Mouse (Mus musculus) c-Kit-negative CD71-positive TER-119-positive erythroid progenitor cells, embryonic 14.5 days (primary cell): ENCODE results near the gene Arpc3.
"Not testable (repeated sequence)": the region's sequence is repeated elsewhere in the genome, so short reads cannot be mapped to it uniquely, and the experiment has no call there.

Source experiments
- DNase-seq: peaks from one replicate; pipeline ENCODE4 v3.0.0-alpha.2; 2013; ENCODE audit warnings: low read depth, low spot score

Arpc3 gene

DNA sequence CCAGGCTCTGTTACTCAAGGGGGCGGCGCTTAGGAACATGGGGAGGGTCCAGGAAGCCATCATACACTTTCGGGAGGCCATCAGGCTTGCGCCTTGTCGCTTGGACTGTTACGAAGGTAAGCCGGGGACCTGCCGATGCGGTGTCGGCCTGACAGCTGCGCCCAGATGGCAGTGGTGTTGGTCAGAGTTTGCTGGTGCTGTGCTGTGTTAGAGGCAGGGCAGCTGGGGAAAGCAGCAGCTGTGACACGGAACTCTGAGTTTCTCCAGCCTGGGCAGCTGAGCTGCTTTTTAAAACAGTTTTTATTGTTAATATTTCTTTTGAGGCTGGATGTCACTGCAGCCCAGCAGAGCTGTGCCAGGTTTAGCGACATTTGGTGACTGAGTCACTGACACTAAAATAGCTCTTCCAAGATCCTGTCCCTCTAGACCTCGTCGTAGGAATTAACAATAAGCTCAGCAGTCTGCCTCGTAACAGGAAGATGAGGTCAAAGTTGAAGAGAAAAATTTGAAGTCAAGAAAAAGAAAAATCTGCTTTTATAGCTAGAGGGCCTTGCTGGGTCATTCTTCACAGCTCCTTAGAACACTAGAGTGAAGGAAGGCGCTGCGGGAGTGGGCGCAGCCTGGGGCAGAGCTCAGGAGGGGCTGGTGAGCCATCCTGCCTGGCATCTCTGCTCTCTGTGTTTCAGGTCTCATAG, 47.9 kb downstream of the Arpc3 start:
- no peak for DNase-seq

DNA sequence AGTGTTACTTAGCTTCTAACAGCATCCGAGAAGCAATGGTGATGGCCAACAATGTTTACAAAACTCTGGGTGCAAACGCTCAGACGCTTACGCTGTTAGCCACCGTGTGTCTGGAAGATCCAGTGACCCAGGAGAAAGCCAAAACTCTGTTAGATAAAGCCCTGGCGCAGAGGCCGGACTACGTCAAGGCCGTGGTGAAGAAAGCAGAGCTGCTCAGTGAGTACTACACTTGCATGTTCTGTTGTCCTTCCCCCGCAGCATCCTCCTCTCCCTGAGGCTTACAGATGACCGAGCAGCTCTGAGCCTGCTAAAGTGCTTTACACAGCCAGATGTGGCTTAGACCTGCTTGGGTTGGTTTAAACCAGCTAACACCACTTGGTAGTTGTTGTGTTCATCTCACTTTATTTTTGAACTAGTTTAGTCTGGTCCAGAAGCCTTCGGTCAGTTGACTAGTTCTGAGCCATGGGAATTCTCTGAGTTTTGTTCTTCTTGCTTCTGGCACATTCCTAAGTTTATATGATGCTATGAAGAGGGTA, 48.5 kb downstream of the Arpc3 start:
- DNase-seq = no peak

DNA sequence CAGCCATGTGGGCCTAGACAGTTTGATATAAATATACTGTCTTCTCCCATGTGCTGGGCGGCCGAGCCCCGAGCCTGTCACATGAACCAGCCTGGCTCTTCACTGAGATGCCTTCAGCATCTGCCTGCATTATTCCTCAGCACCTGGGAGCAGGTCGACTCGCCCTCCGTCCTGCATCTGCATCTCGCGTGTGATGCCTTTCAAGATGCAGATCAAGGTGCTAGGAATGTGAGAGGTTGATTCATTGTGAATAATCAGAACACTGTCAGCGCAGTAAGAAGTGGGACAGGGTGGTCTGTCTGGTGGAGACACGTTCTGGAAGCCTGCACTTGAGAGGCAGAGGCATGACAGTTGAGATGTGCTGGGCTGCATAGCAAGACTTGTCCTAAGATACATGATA, 52.8 kb downstream of the Arpc3 start:
- no peak for DNase-seq

DNA sequence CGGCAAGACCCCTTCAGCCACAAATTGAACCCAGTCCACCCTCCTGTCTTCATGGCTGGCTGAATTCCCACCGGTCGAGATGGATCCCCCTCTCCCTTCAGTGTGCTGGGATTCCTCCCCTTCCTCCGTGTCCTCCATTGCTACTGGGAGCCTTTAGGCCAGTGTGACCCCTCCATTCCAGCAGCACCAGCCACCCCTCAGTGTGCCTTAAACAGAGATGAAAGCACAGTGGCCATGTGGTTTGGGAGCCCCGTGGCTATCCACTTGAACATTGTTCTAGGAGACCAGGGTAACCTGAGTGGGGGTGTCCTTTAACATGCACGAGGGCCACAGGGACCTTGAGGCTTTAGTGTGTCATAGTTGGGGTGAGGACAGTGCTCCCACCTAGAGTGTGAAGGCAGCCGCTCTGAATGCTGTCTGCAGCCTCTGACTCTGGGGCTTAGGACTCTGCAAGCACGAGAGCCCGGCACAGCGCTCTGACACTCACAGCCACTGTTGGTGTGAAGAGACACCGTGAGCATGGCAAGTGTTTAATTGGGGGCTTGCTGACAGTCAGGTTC, 53.5 kb downstream of the Arpc3 start:
- no peak for DNase-seq

DNA sequence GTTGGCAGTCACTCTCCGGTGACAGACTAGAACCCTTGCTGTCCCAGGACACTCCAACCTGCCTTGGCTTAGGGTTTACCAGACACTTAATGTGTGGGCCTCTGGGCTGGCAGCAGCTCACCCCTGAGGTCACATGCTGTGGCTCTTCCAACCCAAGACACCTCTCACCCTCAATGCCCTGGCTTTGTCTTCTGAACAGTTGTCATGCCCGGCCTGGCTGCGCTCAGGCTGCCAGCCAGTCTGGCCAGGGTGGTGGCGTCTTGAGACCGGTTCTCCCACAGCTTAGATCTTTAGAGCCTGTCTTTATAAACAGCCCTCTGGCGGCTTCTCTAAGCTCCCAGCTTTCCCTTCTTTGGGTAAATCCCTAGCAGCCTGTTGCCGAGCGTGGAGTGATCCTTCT, 56.2 kb downstream of the Arpc3 start:
- no peak for DNase-seq

DNA sequence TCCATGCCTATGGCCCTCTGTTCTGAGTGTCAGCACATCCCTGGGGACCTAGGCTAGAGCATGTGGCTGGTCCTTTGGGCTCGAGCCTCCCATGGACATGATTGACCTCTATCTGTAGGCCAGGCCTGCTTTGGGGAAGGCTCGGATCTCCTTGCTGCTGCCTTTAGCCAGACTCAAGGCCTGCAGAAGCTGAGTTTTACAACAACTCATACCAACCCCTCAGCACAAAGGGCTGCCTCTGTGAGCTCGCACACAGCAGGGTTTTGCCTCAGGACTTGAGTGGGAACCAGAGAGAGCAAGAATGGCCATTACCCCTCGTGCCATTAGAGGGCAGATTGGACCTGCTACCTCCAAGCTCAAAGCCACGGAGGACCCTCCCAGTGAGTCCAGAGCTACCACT, 57.2 kb downstream of the Arpc3 start:
- no peak for DNase-seq

DNA sequence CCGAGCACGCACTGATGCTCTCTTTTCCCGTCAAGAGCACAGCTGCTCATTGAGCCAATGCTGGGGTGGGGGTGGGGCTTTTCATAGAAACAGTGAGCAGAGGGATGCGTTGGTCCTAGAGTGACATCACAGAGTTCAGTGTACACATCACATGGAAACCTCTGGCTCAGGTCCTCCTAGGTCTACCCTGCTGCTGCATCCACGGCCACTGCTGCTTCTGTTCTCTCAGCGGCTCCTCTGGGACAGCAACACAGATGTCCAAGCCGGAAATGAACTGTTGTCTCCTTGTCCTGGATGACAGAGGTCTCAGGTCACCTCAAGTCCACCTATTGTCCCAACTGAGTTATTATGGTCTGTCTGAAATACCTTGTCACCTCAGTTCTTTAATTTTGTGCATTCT, 58.3 kb downstream of the Arpc3 start:
- DNase-seq = no peak

DNA sequence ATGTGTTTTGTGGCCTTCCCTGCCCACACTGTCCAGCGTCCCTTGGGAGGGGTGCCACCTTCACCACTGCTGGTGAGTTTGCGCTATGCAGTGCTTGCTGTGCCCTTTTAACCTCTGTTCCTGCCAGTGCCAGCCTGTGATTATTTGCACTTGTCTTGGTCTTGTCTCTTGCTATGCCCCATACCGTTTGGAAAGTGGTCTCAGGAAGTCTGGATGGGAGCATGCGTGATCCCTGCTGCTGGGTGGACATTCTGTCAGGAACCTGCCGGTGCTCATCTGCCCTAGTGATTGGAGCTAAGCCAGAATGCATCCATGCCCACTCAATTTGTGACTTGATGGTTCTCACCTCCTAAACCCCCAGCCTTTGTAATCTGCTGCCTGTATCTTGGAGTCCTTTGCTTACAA, 59.2 kb downstream of the Arpc3 start:
- DNase-seq = no peak

DNA sequence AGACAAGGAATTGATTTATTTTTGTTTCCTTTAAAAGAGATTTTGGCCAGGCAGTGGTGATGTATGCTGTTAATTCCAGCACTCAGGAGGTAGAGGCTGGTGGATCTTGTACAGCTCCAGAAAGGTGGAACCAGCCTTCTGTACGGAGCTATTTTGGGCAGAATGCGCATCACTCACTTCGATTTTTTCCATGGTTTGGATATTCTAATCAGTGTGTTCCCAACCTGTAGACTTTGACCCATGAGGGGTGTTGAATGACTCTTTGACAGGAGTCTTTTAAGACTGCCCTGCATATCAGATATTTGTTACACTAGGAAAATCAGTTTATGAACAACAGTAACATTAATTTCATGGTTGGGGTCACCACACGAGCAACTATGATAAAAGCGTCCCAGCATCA, 59.6 kb downstream of the Arpc3 start:
- no peak for DNase-seq

DNA sequence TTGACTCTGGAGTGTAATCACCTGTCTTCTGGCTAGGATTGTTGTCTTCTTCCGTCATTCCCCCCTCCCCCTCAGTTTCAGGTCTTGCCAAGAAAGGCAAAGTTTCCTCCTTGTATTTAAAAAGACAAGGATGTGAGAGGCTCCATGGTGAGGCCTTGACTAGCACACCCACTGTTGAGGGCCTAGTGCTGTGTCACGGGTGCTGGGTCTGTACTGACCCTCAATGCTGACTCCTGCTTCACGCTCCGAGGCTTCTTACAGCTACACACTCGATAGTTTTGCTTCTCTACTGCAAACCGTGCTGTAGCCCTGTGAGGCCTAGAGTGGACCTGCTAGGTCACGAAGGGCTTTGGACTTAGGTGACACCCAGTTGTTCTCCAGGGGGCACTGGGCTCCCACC, 60.5 kb downstream of the Arpc3 start:
- no peak for DNase-seq

DNA sequence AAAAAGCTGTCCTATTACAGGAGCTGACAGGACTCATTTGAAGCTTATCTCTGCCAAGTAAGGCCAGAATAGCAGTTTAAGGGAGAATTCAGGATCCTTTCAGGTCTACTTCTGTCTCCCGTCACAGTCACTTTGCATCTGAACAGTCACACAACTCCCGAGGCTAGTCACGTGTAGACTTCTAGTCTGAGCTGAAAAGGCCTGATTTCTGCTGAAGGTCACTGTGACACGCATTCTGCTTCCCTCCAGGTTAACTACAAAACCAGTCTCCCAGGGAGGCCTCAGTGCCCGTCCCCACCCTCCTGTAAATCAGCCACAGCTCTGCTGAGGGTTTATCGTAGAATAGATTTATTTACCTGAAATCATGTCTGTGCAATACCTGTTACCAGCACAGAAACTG, 61.5 kb downstream of the Arpc3 start:
- DNase-seq = no peak

DNA sequence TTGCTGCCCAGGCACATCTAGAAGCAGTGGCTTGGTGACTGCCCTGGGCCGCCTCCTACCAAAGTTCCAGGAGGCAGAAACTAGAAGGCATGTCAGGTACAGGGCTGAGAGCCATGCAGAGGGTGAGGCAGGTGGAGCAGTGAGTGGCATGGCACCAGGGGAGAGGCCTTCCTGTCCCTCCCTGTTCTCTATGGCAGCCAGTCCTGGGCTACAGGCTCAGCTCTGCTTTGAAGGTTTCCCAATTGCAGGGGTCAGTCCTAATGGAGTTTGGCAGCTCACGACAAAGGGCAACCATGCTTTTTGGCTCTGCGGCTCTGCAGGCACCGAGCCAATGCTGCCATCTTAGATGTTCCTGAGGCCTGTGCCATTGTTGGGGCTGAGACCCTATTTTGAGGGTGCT, 62.8 kb downstream of the Arpc3 start:
- DNase-seq = no peak

DNA sequence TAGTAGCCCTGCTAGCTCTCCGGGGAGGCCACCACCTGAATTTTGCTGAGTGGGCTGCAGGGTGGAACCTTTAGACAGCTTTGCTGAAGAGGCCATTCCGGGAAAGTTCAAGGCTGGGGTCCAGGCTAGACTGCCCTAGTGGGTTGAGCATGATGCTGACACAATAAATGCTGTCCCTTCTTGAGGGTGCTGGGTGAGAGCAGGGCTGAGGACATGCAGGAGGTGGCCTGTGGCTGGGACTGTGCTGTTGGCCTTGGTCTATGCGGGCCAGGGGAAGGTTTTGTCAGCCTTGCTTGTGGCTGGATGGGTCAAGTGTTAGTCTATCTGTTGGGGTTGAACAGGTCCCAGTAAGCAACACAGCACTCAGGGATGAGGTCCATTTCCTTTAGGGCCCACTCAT, 63.2 kb downstream of the Arpc3 start:
- DNase-seq = no peak

DNA sequence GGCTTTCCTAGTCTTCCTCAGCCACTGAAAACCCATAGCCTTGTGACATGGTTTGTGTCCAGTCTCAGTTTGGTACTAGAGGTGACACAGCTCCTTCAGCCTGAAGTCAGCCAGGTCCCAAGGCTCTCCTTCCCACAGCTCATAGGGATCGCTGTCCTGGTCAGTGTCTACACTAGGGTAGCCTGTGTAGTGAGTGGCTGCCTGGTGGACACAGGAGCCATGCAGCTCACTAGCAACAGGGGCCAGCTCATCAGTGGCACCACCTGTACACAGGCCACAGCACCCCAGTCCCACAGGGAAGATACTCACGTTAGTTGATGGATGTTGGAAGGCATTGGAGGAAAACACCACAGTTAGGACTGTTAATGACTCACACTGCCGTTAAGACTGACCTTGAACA, 63.9 kb downstream of the Arpc3 start:
- DNase-seq = no peak

DNA sequence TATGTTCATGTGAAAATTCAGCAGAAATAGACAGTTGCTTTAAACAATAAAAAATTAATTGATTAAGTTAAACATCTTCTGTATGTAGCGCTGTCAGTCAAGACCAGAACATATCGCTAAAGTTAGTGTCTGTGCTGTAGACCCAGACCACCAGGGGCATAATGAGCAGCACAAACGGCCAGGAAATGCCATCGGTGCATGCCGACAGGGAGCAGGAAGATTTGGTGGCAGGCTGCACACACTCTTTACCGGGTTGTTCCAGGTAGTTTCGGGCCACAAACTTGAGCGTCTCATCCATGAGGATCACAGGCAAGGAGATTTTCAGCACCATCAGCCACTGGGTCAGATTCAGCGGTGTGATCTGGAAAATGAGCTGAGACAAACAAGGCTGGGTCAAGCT, 65.4 kb downstream of the Arpc3 start:
- DNase-seq = not testable (repeated sequence)

DNA sequence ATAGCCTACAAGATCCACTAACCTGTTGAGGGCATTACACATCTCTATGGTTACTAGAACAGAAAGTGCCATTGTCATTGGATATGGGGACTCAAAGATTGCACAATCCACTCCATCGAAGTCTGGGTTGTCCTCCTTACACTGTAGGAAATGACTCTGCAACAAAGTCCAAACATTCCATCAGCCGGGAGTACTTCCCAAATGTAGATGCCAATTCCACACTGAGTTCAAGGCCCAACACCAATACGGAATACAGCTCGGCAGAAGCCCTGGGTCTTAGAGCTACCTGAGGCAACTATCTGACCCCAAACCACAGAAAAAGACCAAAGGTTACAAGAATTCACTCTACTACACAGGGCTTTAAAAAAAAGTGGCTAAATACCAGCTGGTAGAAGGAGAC, 66.4 kb downstream of the Arpc3 start:
- DNase-seq = no peak

DNA sequence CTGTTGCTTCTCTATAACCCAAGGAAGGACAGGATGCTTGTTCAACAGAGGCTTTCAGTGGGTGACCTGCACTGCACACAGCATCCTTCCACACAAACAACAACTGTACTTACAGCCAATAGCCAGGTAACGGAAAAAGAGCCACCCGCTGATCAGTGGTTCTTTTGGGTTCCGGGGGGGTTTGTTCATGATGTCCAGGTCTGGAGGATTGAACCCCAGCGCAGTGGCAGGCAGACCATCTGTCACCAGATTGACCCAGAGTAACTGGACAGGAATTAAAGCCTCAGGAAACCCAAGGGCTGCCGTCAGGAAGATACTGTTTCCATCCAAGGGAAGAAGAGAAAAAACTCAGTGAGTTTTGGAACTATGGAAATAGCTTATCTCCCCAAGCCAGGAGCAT, 67.7 kb downstream of the Arpc3 start:
- no peak for DNase-seq

DNA sequence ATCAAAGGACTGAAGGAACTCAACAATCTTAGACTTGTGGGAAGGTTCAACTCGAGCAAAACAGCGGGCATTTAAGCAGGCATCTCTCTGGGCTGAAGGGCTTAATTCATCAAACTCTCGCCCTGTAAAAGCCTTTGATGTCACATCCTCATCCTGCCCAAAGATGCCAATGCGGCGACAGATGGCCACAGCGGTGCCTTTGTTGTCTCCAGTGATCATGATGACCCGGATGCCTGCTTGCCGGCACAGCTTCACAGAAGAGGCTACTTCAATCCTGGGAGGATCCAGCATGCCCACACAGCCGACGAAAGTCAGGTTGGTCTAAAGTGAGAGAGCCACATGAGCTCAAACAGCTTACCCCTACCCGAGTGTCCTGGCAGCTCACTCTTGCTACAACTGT, 69.0 kb downstream of the Arpc3 start:
- DNase-seq = no peak

DNA sequence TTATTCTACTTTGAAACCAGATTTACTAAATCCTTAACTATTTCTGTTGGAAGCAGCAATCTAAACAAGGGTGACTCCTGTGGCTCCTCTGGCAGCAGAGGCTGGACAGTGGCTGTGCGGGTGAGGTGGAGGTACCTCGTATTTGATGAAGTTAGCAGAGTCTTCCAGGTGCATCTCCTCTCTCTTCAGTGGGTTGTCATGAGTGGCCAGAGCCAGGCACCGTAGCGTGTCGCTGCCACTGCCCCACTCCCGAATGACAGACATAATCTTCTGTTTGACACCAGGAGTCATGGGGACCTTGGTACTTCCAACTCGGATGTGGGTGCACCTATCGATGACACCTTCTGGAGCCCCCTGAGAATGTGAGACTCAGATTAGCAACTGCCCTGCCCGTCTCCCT, 69.8 kb downstream of the Arpc3 start:
- no peak for DNase-seq
